Mouse (Mus musculus) gastrocnemius, adult 18-20 months (tissue): ENCODE measurements at regions not wholly inside any gene's neighbourhood (a gene's known extent, or its start where the extent isn't known, plus 50 kb on each side); places are given as distances from the start of the nearest gene placed in this dataset.

Experiments
- DNase-seq: peaks from one replicate; pipeline ENCODE4 v3.0.0; 2021; ENCODE audit warnings: low spot score

- no peak for DNase-seq
These were observed 265.6 kb downstream of the Hivep2 start for GRCm38 (mm10) chr10:14231464-14231863.

GRCm38 (mm10) chr10:14217284-14217683, 251.4 kb downstream of the Hivep2 start:
- DNase-seq = no peak

- DNase-seq = no peak
These were observed 250.5 kb downstream of the Hivep2 start for GRCm38 (mm10) chr10:14216191-14216992.

- DNase-seq = no peak
These were observed 249.6 kb downstream of the Hivep2 start for GRCm38 (mm10) chr10:14215512-14215911.

- no peak for DNase-seq
These were observed 247.7 kb downstream of the Hivep2 start for GRCm38 (mm10) chr10:14213536-14213935.

GRCm38 (mm10) chr10:14211926-14212325, 246.1 kb downstream of the Hivep2 start:
- DNase-seq = no peak

GRCm38 (mm10) chr10:14211481-14211880, 245.6 kb downstream of the Hivep2 start:
- DNase-seq = no peak

- no peak for DNase-seq
These were observed 244.6 kb downstream of the Hivep2 start for GRCm38 (mm10) chr10:14210445-14210844.

GRCm38 (mm10) chr10:14210045-14210444, 244.2 kb downstream of the Hivep2 start:
- DNase-seq = no peak

- DNase-seq = no peak
These were observed 242.3 kb downstream of the Hivep2 start for GRCm38 (mm10) chr10:14208206-14208605.

- DNase-seq = peak; percentile 51
These were observed 241.7 kb downstream of the Hivep2 start for GRCm38 (mm10) chr10:14207616-14208015.

GRCm38 (mm10) chr10:14207051-14207570, 241.2 kb downstream of the Hivep2 start:
- no peak for DNase-seq
